Mouse (Mus musculus): ENCODE results near the gene Slc44a4. TPM values are rescaled to one million over a fixed set of nuclear protein-coding genes. Genes with fewer than 3 reads are reported as not detected.

Slc44a4 gene
- polyA plus RNA-seq, 1 experiment, result 226 TPM

Other genes starting within 250 kb of the Slc44a4 start
- 11.0 and 13.3 TPM in 2 replicates for gene Tnxb, start 243.9 kb upstream of the Slc44a4 start, polyA plus RNA-seq (2012; rRNA removed)
- gene C4b, start 170.6 kb upstream of the Slc44a4 start, polyA plus RNA-seq (2012; rRNA removed), result 32.9 and 44.2 TPM in 2 replicates
- 0.05 TPM in 1 of 2 replicates, not detected in the other for gene Cyp21a1, start 109.9 kb upstream of the Slc44a4 start, polyA plus RNA-seq (2012; rRNA removed)
- 49.5 and 57.9 TPM in 2 replicates for gene Stk19, start 77.5 kb upstream of the Slc44a4 start, polyA plus RNA-seq (2012; rRNA removed)
- 75.2 and 76.4 TPM in 2 replicates for gene Dxo, start 77.4 kb upstream of the Slc44a4 start, polyA plus RNA-seq (2012; rRNA removed)
- 61.1 and 89.6 TPM in 2 replicates for gene Skiv2l, start 64.3 kb upstream of the Slc44a4 start, polyA plus RNA-seq (2012; rRNA removed)
- 31.2 and 33.8 TPM in 2 replicates for gene Nelfe, start 64.1 kb upstream of the Slc44a4 start, polyA plus RNA-seq (2012; rRNA removed)
- gene Cfb, start 51.9 kb upstream of the Slc44a4 start, polyA plus RNA-seq (2012; rRNA removed), result 64.4 and 94.3 TPM in 2 replicates
- 4.7 and 5.8 TPM in 2 replicates for gene Zbtb12, start 35.0 kb upstream of the Slc44a4 start, polyA plus RNA-seq (2012; rRNA removed)
- gene Gm20547, start 32.4 kb upstream of the Slc44a4 start, polyA plus RNA-seq (2012; rRNA removed), result not detected in 2 replicates
- 28.1 and 31.1 TPM in 2 replicates for gene C2, start 16.2 kb upstream of the Slc44a4 start, polyA plus RNA-seq (2012; rRNA removed)
- 151 and 185 TPM in 2 replicates for gene Ehmt2, start 16.0 kb upstream of the Slc44a4 start, polyA plus RNA-seq (2012; rRNA removed)
- gene Neu1, start 16.8 kb downstream of the Slc44a4 start, polyA plus RNA-seq (2012; rRNA removed), result 64.9 and 118 TPM in 2 replicates
- gene Hspa1b, start 44.8 kb downstream of the Slc44a4 start, polyA plus RNA-seq (2012; rRNA removed), result 10.5 and 12.0 TPM in 2 replicates
- gene Gm20481, start 55.4 kb downstream of the Slc44a4 start, polyA plus RNA-seq (2012; rRNA removed), result not detected in 2 replicates
- 6.4 and 6.6 TPM in 2 replicates for gene Hspa1a, start 57.7 kb downstream of the Slc44a4 start, polyA plus RNA-seq (2012; rRNA removed)
- 0.21 and 0.22 TPM in 2 replicates for gene Hspa1l, start 58.2 kb downstream of the Slc44a4 start, polyA plus RNA-seq (2012; rRNA removed)
- 108 and 113 TPM in 2 replicates for gene Lsm2, start 67.4 kb downstream of the Slc44a4 start, polyA plus RNA-seq (2012; rRNA removed)
- gene Vars, start 86.5 kb downstream of the Slc44a4 start, polyA plus RNA-seq (2012; rRNA removed), result 104 and 139 TPM in 2 replicates
- gene Vwa7, start 102.1 kb downstream of the Slc44a4 start, polyA plus RNA-seq (2012; rRNA removed), result 0.38 and 0.64 TPM in 2 replicates
- 0.81 and 0.83 TPM in 2 replicates for gene Sapcd1, start 113.5 kb downstream of the Slc44a4 start, polyA plus RNA-seq (2012; rRNA removed)
- gene Msh5, start 132.3 kb downstream of the Slc44a4 start, polyA plus RNA-seq (2012; rRNA removed), result 2.0 and 3.3 TPM in 2 replicates
- gene Clic1, start 135.5 kb downstream of the Slc44a4 start, polyA plus RNA-seq (2012; rRNA removed), result 209 and 263 TPM in 2 replicates
- 12.5 and 14.9 TPM in 2 replicates for gene Ddah2, start 144.6 kb downstream of the Slc44a4 start, polyA plus RNA-seq (2012; rRNA removed)
- gene Ly6g6c, start 150.9 kb downstream of the Slc44a4 start, polyA plus RNA-seq (2012; rRNA removed), result 0.17 and 3.8 TPM in 2 replicates
- gene Mpig6b, start 151.7 kb downstream of the Slc44a4 start, polyA plus RNA-seq (2012; rRNA removed), result 0.26 and 0.47 TPM in 2 replicates
- 0.38 and 0.73 TPM in 2 replicates for gene Ly6g6e, start 162.4 kb downstream of the Slc44a4 start, polyA plus RNA-seq (2012; rRNA removed)
- gene Ly6g6d, start 163.6 kb downstream of the Slc44a4 start, polyA plus RNA-seq (2012; rRNA removed), result 0.89 and 3.5 TPM in 2 replicates
- 1.6 and 2.6 TPM in 2 replicates for gene Ly6g6f, start 171.1 kb downstream of the Slc44a4 start, polyA plus RNA-seq (2012; rRNA removed)
- 71.9 and 115 TPM in 2 replicates for gene Abhd16a, start 174.8 kb downstream of the Slc44a4 start, polyA plus RNA-seq (2012; rRNA removed)
- gene Ly6g5c, start 193.8 kb downstream of the Slc44a4 start, polyA plus RNA-seq (2012; rRNA removed), result 0.81 TPM in 1 of 2 replicates, not detected in the other
- 2.2 and 3.0 TPM in 2 replicates for gene Ly6g5b, start 201.0 kb downstream of the Slc44a4 start, polyA plus RNA-seq (2012; rRNA removed)
- gene Gpank1, start 207.0 kb downstream of the Slc44a4 start, polyA plus RNA-seq (2012; rRNA removed), result 18.4 and 19.4 TPM in 2 replicates
- 358 and 375 TPM in 2 replicates for gene Csnk2b, start 207.6 kb downstream of the Slc44a4 start, polyA plus RNA-seq (2012; rRNA removed)
- gene D17H6S53E, start 211.9 kb downstream of the Slc44a4 start, polyA plus RNA-seq (2012; rRNA removed), result 11.7 and 17.5 TPM in 2 replicates
- 0.26 TPM in 1 of 2 replicates, not detected in the other for gene Apom, start 217.6 kb downstream of the Slc44a4 start, polyA plus RNA-seq (2012; rRNA removed)
- 103 and 147 TPM in 2 replicates for gene Bag6, start 220.7 kb downstream of the Slc44a4 start, polyA plus RNA-seq (2012; rRNA removed)

Measured in large intestine, adult 2 months (tissue).